Comparison of ENCODE assay signal across 8 mouse cellular contexts in the genomic region with DNA sequence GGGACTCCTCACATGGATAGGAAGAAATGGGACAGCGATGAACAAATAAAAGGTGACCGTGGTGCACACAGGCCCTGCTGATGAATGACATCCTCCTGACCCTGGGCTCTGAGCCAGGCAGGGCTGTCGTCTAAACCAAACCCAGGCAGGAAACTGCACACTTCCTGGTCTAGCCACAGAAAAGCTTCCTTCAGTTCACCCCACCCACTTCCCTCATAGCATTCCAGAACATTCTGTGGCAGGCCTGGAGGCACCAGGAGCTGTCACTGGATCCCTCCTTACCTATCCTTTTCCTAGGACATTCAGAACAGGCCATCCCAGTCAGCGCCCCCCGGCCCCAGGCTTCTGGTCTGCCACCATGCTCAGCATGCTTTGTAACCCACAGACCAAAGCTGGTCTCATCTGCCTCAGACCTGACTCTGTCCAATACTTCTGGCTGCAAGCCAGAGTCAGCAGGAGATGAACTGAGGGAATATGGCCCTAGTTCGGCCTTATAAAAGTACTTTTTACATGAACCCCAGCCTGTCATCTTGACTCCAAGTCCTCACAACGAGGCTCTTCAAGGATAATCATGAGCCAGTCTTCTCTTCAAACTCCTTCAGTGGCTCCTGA. TPM values are rescaled to one million over a fixed set of nuclear protein-coding genes. Genes with fewer than 3 reads are reported as not detected.
DNase-seq lines count a peak whose midpoint lies in the region; ATAC-seq and TF ChIP-seq lines count a peak whose summit lies in the region.

No protein-coding gene starts in this region.

- no peak for DNase-seq in layer of hippocampus, adult 2 months (ENCODE audit: low spot score in 2 of 2)
- DNase-seq in layer of hippocampus, adult 8-10 months (ENCODE audit: low spot score in 2 of 2) = no peak
- peak; percentile 82 for DNase-seq in kidney, adult 18-20 months
- DNase-seq in thymus, adult 2 months = peak; percentile 51

- H3K27ac ChIP-seq in layer of hippocampus, adult 2 months = peak overlapping the region; percentile 70
- peak overlapping the region; percentile 92 for H3K27ac ChIP-seq in lung, embryonic 16.5 days (ENCODE audit: low read length)
- no peak overlapping the region for H3K27ac ChIP-seq in thymus, adult 2 months (ENCODE audit: control insufficient read depth, insufficient read depth, low read length)
- no peak overlapping the region for H3K27ac ChIP-seq in forebrain, embryonic 13.5 days

- H3K9ac ChIP-seq in lung, embryonic 16.5 days (ENCODE audit: low read length) = no peak overlapping the region
- no peak overlapping the region for H3K9ac ChIP-seq in forebrain, embryonic 13.5 days

- H3K9me3 ChIP-seq in lung, embryonic 16.5 days (ENCODE audit: control insufficient read depth, low read length) = no peaks in the 10 kb centered on the region
- no peaks in the 10 kb centered on the region for H3K9me3 ChIP-seq in forebrain, embryonic 13.5 days (replicated peaks)

- H3K27me3 ChIP-seq in lung, embryonic 16.5 days (ENCODE audit: control insufficient read depth, insufficient read depth, low read depth, low read length) = no peaks in the 10 kb centered on the region
- H3K27me3 ChIP-seq in thymus, adult 2 months (ENCODE audit: control insufficient read depth, insufficient read depth, low read length) = no peaks in the 10 kb centered on the region
- no peaks in the 10 kb centered on the region for H3K27me3 ChIP-seq in forebrain, embryonic 13.5 days

- no peaks in the 10 kb centered on the region for H3K36me3 ChIP-seq in lung, embryonic 16.5 days (ENCODE audit: control insufficient read depth, insufficient read depth, low read length)
- no peaks in the 10 kb centered on the region for H3K36me3 ChIP-seq in thymus, adult 2 months (ENCODE audit: control insufficient read depth, insufficient read depth, low read length)
- no peaks in the 10 kb centered on the region for H3K36me3 ChIP-seq in forebrain, embryonic 13.5 days (ENCODE audit: poor library complexity, severe bottlenecking)

- TF ChIP-seq POLR2A in thymus, adult 2 months (IDR thresholded peaks at IDR 0.05; ENCODE audit: control insufficient read depth, extremely low read depth, insufficient read depth, low read length, poor library complexity) = no peak

- H3K4me1 ChIP-seq in lung, embryonic 16.5 days (replicated peaks; ENCODE audit: control insufficient read depth, insufficient read depth, low read length) = peaks cover 41% of the 10 kb centered on the region
- peaks cover 29% of the 10 kb centered on the region for H3K4me1 ChIP-seq in thymus, adult 2 months (replicated peaks; ENCODE audit: control insufficient read depth, insufficient read depth, low read length)
- H3K4me1 ChIP-seq in forebrain, embryonic 13.5 days = peaks cover 11% of the 10 kb centered on the region

- TF ChIP-seq CTCF in layer of hippocampus, adult 2 months (conservative IDR thresholded peaks at IDR 0.05) = no peak
- no peak for TF ChIP-seq CTCF in thymus, adult 2 months (IDR thresholded peaks at IDR 0.05; ENCODE audit: borderline replicate concordance, control insufficient read depth, extremely low read depth, insufficient read depth, low read length, poor library complexity)

- H3K4me3 ChIP-seq in layer of hippocampus, adult 2 months = no peak overlapping the region
- no peak overlapping the region for H3K4me3 ChIP-seq in lung, embryonic 16.5 days (ENCODE audit: low read length)
- no peak overlapping the region for H3K4me3 ChIP-seq in thymus, adult 2 months (ENCODE audit: control insufficient read depth, insufficient read depth, low read length)
- no peak overlapping the region for H3K4me3 ChIP-seq in forebrain, embryonic 13.5 days

- ATAC-seq in activated CD4-positive, CD25-positive, alpha-beta regulatory T cell, adult 4 months = peak; percentile 89
- peak; percentile 96 for ATAC-seq in granulocyte monocyte progenitor cell, adult 5-6 weeks (replicated peaks; ENCODE audit: poor library complexity, severe bottlenecking)
- peak; percentile 81 for ATAC-seq in lung, embryonic 16.5 days (ENCODE audit: low read depth)
- no peak for ATAC-seq in forebrain, embryonic 13.5 days

- H3K4me2 ChIP-seq in lung, embryonic 16.5 days (ENCODE audit: low read depth, low read length) = no peak overlapping the region
- no peak overlapping the region for H3K4me2 ChIP-seq in forebrain, embryonic 13.5 days

- WGBS in lung, embryonic 16.5 days = 30% methylated on average over 7 of the region's 7 CpGs
- WGBS in thymus, adult 2 months = 19% methylated on average over 7 of the region's 7 CpGs
- WGBS in forebrain, embryonic 13.5 days = 67% methylated on average over 7 of the region's 7 CpGs

RNA-seq across cellular contexts. Expression of a gene that starts 2.3 kb away (rescaled TPM):
- 1 to 10 TPM; 4.8 to 6.3 TPM for total RNA-seq in layer of hippocampus, adult 2 months (2021)
- total RNA-seq in layer of hippocampus, adult 8-10 months (2022) = 1 to 10 TPM; 4.4 to 7.6 (median 5.4) TPM
- 1 to 10 TPM; 5.9 to 8.0 TPM for polyA plus RNA-seq in activated CD4-positive, CD25-positive, alpha-beta regulatory T cell, adult 4 months (2017; shearing (Covaris generic))
- 0.28 TPM in 1 of 2 replicates, not detected in the other for total RNA-seq in granulocyte monocyte progenitor cell, adult 5-6 weeks (2014; fragmentation: Nextera tagmentation)
- not detected in 2 replicates for total RNA-seq in granulocyte monocyte progenitor cell, adult 5-6 weeks (2017)
- 8.1 and 8.5 TPM in 2 replicates for polyA plus RNA-seq in lung, embryonic 16.5 days (2015; fragmentation: Nextera tagmentation; extraction: Ambion mirVana)
- polyA plus RNA-seq in thymus, adult 2 months (2012; rRNA removed) = 7.6 TPM in 2 replicates
- polyA plus RNA-seq in forebrain, embryonic 13.5 days (2015; fragmentation: Nextera tagmentation; extraction: Ambion mirVana) = 1.1 and 1.3 TPM in 2 replicates

Comparison
In these comparisons a context has a peak if more than half of its experiments do, and no peak if none do; other contexts are left out.
1. DNase-seq: peak in kidney, adult 18-20 months (single experiment) and thymus, adult 2 months (single experiment); none in layer of hippocampus, adult 2 months (0 of 2) and layer of hippocampus, adult 8-10 months (0 of 2).
2. H3K27ac ChIP-seq: peak in layer of hippocampus, adult 2 months (single experiment) and lung, embryonic 16.5 days (single experiment); none in thymus, adult 2 months (single experiment) and forebrain, embryonic 13.5 days (single experiment).